Mouse (Mus musculus): Measurements from ENCODE around the gene Fzr1. TPM values are rescaled to one million over a fixed set of nuclear protein-coding genes. Genes with fewer than 3 reads are reported as not detected.
A peak's percentile ranks its signal among the peaks of the same experiment; 100 is the strongest.

The Fzr1 gene
- total and polyA plus RNA-seq, 3 experiments = 20.7 to 115 TPM; not detected in 1

DNA sequence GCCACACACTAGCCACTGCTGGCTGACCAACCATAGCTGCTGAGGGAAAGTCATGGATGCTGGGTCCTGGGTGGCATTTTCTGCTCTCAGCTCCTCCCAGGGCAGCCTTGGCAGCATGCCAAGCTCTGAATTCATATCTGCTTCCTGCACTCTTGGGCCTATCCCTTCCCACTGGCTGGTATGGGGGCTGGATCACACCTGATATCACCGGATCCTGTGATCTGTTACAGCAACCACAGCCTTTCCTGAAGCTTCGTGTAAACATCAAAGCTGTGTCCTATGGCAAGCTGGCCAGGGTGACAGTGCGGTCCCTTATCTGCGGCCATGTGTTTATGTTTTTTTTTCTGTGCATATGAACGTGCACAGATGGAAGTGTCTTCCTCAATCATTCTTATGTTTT, 3.7 kb upstream of the Fzr1 start (continued):
- TF ChIP-seq USF2 (IDR thresholded peaks at IDR 0.05; ENCODE audit: borderline replicate concordance in 1 of 2, insufficient read depth in 1 of 2, low read depth in 1 of 2, low read length in 2 of 2) = no peak
- TF ChIP-seq GABPA (IDR thresholded peaks at IDR 0.05; ENCODE audit: low read depth, low read length) = peak; percentile 63; the same call in 1 of the 2 replicates
- peak in 1 of 2 experiments; percentile 41; a peak in 1 of 4 replicates for TF ChIP-seq POLR2A (IDR thresholded peaks at IDR 0.05; ENCODE audit: control insufficient read depth in 1 of 2, insufficient read depth in 1 of 2, low read depth in 1 of 2, low read length in 2 of 2, poor library complexity in 1 of 2)
- no peak for TF ChIP-seq NRF1 (IDR thresholded peaks at IDR 0.05; ENCODE audit: insufficient read depth, low read depth, low read length, poor library complexity, severe bottlenecking)
- TF ChIP-seq NELFE (IDR thresholded peaks at IDR 0.05; ENCODE audit: low read depth, low read length) = peak; percentile 49
- TF ChIP-seq ZNF384 (IDR thresholded peaks at IDR 0.05; ENCODE audit: low read depth, low read length) = peak; percentile 97
- peak; percentile 93 for TF ChIP-seq MAZ (IDR thresholded peaks at IDR 0.05; ENCODE audit: low read depth, low read length)
- TF ChIP-seq MAFK (IDR thresholded peaks at IDR 0.05; ENCODE audit: borderline replicate concordance, low read depth, low read length) = peak; percentile 85; the same call in 1 of the 2 replicates
- TF ChIP-seq SMC3 (IDR thresholded peaks at IDR 0.05; ENCODE audit: low read depth, low read length) = no peak; the same call in 1 of the 2 replicates
- TF ChIP-seq JUND (IDR thresholded peaks at IDR 0.05; ENCODE audit: low read depth, low read length) = no peak; the same call in 1 of the 2 replicates
- peak; percentile 97 for TF ChIP-seq MXI1 (IDR thresholded peaks at IDR 0.05; ENCODE audit: low read depth, low read length)
- TF ChIP-seq TCF12 (IDR thresholded peaks at IDR 0.05; ENCODE audit: low read depth, low read length) = peak; percentile 100

DNA sequence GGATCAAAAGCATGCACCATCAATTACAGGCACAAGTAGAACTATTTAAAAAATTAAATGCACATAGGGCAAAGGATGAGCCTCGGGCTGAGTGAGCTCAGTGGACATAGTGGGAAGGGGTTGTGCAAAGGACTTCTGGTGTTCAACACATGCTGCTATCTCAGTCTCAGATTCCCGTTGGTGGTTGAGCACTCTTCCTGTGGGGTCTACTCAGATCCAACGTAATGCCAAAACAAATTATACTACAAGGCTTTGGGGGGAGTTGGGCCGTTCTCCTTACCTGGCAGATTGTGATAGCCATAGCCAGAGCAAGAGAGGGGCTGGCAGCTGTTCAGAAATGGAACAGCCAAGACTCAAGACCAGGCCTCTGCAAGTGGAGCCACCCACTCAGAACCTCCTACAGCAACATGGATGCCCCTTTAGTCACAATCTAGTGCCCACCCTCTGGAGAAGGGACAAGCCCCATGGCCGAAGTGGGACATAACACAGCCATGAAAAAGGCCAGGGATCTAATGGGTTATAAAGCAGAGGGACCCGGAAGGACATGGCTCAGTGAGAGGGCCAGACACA, 1.6 kb upstream of the Fzr1 start:
- DNase-seq (ENCODE audit: low read depth, low spot score) = peak; percentile 46
- peaks cover 31 to 48% of the 10 kb centered on the region in 2 experiments for H3K4me1 ChIP-seq (ENCODE audit: control insufficient read depth in 1 of 2, insufficient read depth in 2 of 2, low read length in 2 of 2)
- peaks cover 34% of the 10 kb centered on the region for H3K79me2 ChIP-seq (ENCODE audit: control insufficient read depth, insufficient read depth, low read length, poor library complexity)
- H3K9me3 ChIP-seq (replicated peaks; ENCODE audit: insufficient read depth, low read length) = no peaks in the 10 kb centered on the region
- H3K36me3 ChIP-seq (ENCODE audit: control insufficient read depth in 1 of 2, insufficient read depth in 2 of 2, low read length in 2 of 2) = peaks cover 3 to 45% of the 10 kb centered on the region in 2 experiments; a peak in 2 of 4 replicates
- TF ChIP-seq MAZ (IDR thresholded peaks at IDR 0.05; ENCODE audit: low read depth, low read length) (0 out of 2 replicates have a peak, but pooled peaks have one; percentile 23), ETS1 (IDR thresholded peaks at IDR 0.05; ENCODE audit: low read depth, low read length) (peak; percentile 36; the same call in 1 of the 2 replicates), ELF1 (IDR thresholded peaks at IDR 0.05; ENCODE audit: low read depth, low read length) (no peak), EP300 (IDR thresholded peaks at IDR 0.05; ENCODE audit: low read depth in 1 of 2, low read length in 2 of 2) (peak in 1 of 2 experiments; percentile 51; a peak in 2 of 4 replicates), MYB (IDR thresholded peaks at IDR 0.05; ENCODE audit: low read depth, low read length) (peak; percentile 19; the same call in 1 of the 2 replicates), ZNF384 (IDR thresholded peaks at IDR 0.05; ENCODE audit: low read depth, low read length) (no peak), TBP (IDR thresholded peaks at IDR 0.05; ENCODE audit: low read depth, low read length) (no peak), CTCF (IDR thresholded peaks at IDR 0.05 in 2 of 3, conservative IDR thresholded peaks at IDR 0.05 in 1 of 3; ENCODE audit: control insufficient read depth in 1 of 3, insufficient read depth in 1 of 3, low read depth in 2 of 3, low read length in 3 of 3, poor library complexity in 1 of 3, severe bottlenecking in 1 of 3) (no peak), SIN3A (IDR thresholded peaks at IDR 0.05; ENCODE audit: low read length) (peak; percentile 43), HCFC1 (IDR thresholded peaks at IDR 0.05; ENCODE audit: low read depth, low read length) (peak; percentile 19; the same call in 1 of the 2 replicates), ZMIZ1 (IDR thresholded peaks at IDR 0.05; ENCODE audit: low read depth, low read length) (no peak), JUND (IDR thresholded peaks at IDR 0.05; ENCODE audit: low read depth, low read length) (no peak)
- H3K27ac ChIP-seq (ENCODE audit: control insufficient read depth, low read depth, low read length) = peak overlapping the region; percentile 93
- peak overlapping the region; percentile 82 for H3K9ac ChIP-seq (ENCODE audit: control insufficient read depth, low read depth, low read length, poor library complexity, severe bottlenecking)
- H3K4me3 ChIP-seq (ENCODE audit: control insufficient read depth in 1 of 2, insufficient read depth in 1 of 2, low read depth in 2 of 2, low read length in 2 of 2) = no peak overlapping the region
- H3K27me3 ChIP-seq (ENCODE audit: control insufficient read depth in 1 of 2, insufficient read depth in 2 of 2, low read length in 2 of 2) = no peaks in the 10 kb centered on the region

All from MEL (cell line).